Mouse (Mus musculus) CD4-positive, CD25-positive, alpha-beta regulatory T cell, adult 4 months (primary cell): ENCODE measurements around the gene Rictor. TPM values are rescaled to one million over a fixed set of nuclear protein-coding genes. Genes with fewer than 3 reads are reported as not detected.

ENCODE experiments used
- ATAC-seq: one replicate; pipeline ENCODE4 v1.8.0; 2017
- polyA plus RNA-seq, 2 experiments: library from polyadenylated mRNA; unstranded; fragments of 100-300 nt; shearing (Covaris generic); gene quantifications; one replicate each; pipeline ENCODE4 v1.2.1; 2017

Gene Rictor
- polyA plus RNA-seq: 10 to 100 TPM; 27.3 to 30.9 TPM

DNA sequence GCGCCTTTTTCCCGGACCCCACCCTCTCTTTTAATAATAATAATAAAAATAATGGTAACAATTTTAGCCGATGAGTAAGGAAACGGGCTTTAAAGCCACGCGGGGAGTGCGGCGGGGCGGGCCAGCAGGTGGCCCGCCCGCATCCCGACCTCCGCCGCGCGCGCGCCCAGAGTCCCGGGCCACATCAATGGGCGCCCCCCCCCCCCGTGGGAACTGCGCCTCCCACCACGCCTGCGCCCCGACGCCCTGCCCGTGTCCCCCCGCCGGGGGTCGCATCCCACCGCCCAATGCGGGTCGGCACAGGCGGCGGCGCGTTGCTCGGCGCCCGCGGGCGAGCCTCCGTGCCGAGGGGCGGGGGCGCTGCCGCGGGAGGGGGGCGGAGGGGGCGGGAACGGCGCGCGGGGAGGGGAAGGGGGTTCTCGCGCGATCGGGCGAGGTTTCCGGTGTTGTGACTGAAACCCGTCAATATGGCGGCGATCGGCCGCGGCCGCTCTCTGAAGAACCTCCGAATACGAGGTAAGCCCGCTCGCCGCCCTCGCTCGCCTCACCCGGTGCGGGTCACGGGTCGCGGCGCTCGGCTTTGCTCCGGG lies at the start of gene Rictor:
Gene Rictor, plus strand, starts transcription at position 444 of the 590 bp plus-strand sequence.
- ATAC-seq: peak; percentile 73

GRCm38 (mm10) chr15:6661951-6662350 lies 46.2 kb upstream of the Rictor start:
- no peak for ATAC-seq

DNA sequence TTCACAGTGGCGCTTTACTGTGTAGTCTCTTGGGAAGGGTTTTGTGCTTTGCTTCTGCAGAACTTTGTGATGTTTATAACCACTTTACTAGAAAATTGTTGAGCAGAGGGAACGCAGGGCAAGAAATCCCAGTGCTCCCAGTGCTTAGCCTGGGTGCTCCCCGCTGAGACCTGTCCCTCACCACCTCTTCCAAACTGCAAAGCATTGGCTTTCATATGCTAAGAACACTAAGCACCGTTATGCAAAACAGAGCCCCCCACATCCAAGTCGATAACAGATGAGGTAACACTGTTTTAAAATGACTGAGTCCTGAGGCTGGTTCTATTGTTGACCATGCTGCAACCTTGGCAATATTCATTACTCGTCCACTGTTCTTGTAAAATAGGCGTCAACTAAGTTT lies 44.2 kb upstream of the Rictor start:
- no peak for ATAC-seq

DNA sequence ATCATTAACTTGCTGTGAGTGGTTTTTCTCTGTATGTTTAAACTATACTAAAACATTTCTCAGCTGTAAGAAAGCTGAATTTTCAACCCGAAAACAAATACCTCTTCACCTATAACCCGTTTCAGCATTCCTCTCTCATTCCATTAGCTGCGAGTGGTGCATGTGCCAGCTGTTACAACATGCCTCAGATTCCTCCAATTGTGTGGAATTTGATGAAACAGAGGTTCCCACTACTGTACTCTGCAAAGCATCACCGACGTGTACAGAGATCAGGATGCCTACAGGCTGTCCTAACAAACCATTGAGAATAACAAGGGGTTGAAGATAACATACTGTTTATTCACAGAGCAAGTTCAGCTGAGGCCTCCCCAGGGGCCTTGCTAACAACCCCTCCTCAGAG lies 42.1 kb upstream of the Rictor start:
- no peak for ATAC-seq

- no peak for ATAC-seq
Measured at GRCm38 (mm10) chr15:6668793-6669437, 39.3 kb upstream of the Rictor start.

GRCm38 (mm10) chr15:6678479-6678878 lies 29.7 kb upstream of the Rictor start:
- no peak for ATAC-seq

GRCm38 (mm10) chr15:6702164-6702563 lies 6.0 kb upstream of the Rictor start:
- ATAC-seq: peak; percentile 35

GRCm38 (mm10) chr15:6705351-6705901 lies 2.8 kb upstream of the Rictor start:
- no peak for ATAC-seq

GRCm38 (mm10) chr15:6707551-6707935 lies 636 bp upstream of the Rictor start:
- ATAC-seq: peak; percentile 41

DNA sequence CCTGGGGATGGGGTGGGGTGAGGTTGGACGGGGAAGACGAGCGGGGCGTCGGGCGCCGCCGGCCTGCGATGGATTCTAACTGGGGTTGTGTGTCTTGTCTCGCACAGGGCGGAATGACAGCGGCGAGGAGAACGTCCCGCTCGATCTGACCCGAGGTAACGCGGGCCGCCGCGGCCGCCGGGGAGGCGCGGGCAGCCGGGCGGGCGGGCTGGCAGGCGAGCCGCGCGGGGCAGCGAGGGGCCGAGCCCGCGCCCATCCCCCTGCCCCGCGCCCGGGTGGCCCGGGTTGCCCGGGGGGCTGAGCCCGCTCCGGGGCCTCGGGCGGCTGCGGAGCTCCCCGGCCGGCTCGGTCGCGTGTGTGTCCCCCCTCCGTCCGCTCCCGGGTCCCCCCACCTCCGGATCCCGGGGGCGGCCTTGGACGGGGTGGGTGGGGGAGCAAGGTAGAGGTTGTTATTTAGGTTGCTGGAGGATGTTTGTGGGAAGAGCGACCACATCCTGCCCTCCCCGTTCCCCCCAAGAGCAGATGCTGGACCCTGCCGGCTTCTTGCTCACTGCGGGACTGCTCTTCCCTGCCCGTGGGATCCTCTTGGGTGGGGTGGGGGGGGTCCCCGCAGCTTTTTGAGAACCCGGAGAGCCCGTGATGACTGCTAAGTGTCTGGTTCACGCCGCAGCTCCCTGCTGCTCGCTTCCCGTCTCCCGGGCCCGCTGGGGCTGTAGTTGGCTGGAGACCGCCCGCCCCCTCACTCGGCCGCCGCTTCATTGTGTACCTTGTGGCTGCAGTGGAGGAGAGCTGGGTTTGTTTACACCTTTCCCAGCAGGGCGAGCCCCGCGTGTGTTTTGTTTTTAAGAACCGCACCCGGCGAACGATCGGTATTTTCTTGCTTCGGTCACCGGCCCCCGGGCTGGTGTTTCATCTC lies 605 bp downstream of the Rictor start:
- peak; percentile 44 for ATAC-seq

DNA sequence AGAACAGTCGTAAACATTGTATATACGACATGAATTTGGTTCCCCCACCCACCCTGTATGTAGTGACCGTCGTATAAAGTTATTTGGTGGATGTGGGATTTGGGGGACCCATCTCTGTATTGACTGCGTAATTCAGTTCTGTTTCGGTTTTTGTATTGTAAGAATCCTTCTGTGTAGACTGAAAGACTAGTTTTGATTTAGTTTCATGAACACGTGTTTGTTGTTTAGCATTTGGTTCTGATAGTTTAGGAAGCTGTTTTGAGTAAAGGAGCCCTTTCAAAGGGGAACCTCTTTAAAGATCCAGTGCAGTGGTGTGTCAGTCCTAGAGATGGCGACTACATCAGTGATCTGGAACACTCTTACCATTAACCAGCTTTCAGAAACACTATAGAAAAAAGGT lies 1.4 kb downstream of the Rictor start:
- no peak for ATAC-seq

- no peak for ATAC-seq
Measured at GRCm38 (mm10) chr15:6710341-6710740, 2.2 kb downstream of the Rictor start.

GRCm38 (mm10) chr15:6711226-6711625 lies 3.0 kb downstream of the Rictor start:
- ATAC-seq: no peak

- ATAC-seq: no peak
Measured at GRCm38 (mm10) chr15:6714819-6715218, 6.6 kb downstream of the Rictor start.

DNA sequence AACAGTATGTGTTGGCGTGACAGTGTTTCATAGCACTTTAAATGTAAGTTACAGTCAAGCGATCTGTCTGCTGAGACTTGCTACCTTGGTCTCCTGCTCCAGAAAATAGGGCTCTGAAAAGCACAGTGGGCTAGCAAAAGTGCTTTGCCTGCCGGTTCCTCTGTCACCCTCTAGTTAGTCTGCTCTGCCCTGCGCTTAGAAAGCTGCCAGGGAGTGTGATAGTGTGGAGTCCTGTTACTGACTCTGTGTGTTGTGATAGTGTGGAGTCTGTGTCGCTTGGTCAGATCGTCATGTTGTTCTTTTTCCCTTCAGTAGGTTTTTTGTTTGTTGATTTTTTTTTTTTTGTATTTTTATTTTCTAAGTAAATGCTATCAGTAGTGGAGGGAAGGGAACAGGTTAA lies 7.1 kb downstream of the Rictor start:
- ATAC-seq: no peak

DNA sequence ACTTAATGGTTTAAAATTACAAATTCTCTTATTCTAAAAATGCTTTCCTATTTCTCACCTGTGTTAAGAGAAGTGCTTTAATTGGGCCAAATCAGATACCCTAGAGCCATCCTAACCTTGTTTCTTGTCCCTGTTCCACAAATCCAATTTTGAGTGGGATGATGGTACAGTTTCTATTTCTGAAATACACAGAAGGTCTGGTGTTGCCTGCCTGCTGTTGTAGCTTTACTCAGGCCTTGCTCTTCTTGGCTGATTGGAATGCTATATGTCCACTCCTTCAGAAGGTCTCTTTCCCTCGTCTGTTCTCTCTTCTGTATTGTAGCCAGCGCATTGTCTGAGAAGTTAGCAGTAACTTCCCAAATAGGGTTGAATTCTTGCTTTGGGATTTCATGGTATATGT lies 13.2 kb downstream of the Rictor start:
- ATAC-seq: no peak

DNA sequence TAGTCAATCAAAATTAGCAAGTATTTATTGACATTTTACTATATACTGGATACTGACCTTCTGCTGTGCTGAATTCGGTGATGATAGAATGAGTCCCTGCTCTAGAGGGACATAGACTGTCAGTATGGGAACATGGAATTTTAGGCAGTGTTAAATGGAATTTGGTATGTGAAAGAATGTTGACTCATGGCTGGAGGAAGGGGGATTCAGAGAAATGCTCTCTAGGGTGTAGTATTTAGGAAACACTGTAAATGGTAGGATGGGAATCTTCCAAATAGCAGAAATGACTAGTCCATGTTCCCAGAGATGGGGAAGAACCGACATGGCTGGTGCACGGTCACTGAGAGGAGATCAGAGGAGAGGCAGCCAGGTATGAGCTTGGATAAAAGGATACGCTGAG lies 13.6 kb downstream of the Rictor start:
- no peak for ATAC-seq

GRCm38 (mm10) chr15:6722405-6723176 lies 14.4 kb downstream of the Rictor start:
- ATAC-seq: no peak

- ATAC-seq: no peak
Measured at GRCm38 (mm10) chr15:6723338-6723737, 15.2 kb downstream of the Rictor start.

- no peak for ATAC-seq
Measured at GRCm38 (mm10) chr15:6724442-6724841, 16.3 kb downstream of the Rictor start.

DNA sequence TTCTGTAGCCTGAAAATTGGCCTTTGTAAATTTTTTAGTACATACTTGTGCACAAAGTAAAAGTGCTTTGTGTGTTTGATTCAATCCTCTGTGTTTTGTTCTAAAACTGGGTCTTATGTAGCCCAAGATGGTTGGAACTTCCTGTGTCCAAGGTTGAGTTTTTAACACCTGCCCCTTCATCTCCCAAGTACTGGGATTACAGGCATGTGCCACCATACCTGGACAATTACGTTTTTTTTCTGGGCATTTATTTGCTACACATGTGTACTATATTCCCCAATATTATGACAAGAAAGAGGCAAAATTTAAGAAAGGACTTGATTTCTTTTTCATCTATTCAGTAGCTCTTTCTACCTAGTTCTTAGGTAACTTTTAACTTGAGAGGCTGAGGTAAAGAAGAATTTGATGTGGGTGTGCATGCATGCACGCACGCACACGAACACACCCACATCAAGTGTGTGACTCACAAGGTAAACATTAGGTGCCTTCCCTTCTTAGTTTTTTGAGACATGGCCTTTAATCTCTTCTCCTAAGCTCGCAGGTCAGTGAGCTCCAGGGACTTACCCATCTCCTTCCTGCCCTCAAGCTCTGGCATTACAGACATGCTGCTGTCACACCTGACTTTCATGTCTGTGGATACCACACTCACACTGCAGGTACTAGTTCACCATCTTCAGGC lies 18.1 kb downstream of the Rictor start:
- ATAC-seq: peak; percentile 88

DNA sequence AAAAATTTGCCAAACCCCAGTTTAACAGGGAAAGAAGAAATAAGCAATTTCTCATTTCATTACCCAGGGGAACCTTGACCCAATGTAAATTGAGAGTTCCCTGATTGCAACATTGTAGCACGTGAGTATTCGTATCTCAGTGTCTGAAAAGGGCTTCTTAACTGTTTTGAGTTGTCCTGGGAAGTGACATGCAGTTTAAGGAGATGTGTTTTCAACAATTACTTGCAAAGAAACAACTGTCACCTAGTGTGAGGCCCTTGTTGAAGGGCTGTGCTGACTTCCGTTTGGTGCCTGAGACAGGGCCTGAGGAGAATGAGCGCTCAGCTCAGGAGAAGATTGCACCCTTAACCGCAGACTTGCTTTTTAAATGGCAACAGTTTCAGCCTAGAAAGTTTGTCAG lies 24.9 kb downstream of the Rictor start:
- ATAC-seq: peak; percentile 37
